Mouse (Mus musculus): Measurements from ENCODE around the gene Bdkrb2. TPM values are rescaled to one million over a fixed set of nuclear protein-coding genes. Genes with fewer than 3 reads are reported as not detected.

Bdkrb2 gene
- polyA plus RNA-seq, 1 experiment from 2014 or later = 3.5 TPM

- H3K27ac ChIP-seq = no peak overlapping the region
- no peak for ATAC-seq (ENCODE audit: insufficient read depth, low FRiP score, low read depth)
- H3K27me3 ChIP-seq (replicated peaks) = no peaks in the 10 kb centered on the region
- no peaks in the 10 kb centered on the region for H3K9me3 ChIP-seq
- H3K36me3 ChIP-seq = no peaks in the 10 kb centered on the region
- WGBS = 68% methylated on average over 10 of the region's 10 CpGs
- H3K9ac ChIP-seq = no peak overlapping the region
- no peak overlapping the region for H3K4me3 ChIP-seq (replicated peaks)
- peaks cover 12% of the 10 kb centered on the region; the same call in 1 of the 2 replicates for H3K4me1 ChIP-seq
- no peak overlapping the region for H3K4me2 ChIP-seq
Observed at GRCm38 (mm10) chr12:105598503-105598902, 35.5 kb downstream of the Bdkrb2 start.

GRCm38 (mm10) chr12:105599098-105599497 is 36.1 kb downstream of the Bdkrb2 start:
- 45% methylated on average over 5 of the region's 5 CpGs for WGBS
- H3K4me3 ChIP-seq (replicated peaks) = no peak overlapping the region
- no peak for ATAC-seq (ENCODE audit: insufficient read depth, low FRiP score, low read depth)
- H3K9me3 ChIP-seq = no peaks in the 10 kb centered on the region
- H3K36me3 ChIP-seq = no peaks in the 10 kb centered on the region
- no peak overlapping the region for H3K9ac ChIP-seq
- no peaks in the 10 kb centered on the region for H3K27me3 ChIP-seq (replicated peaks)
- no peak overlapping the region for H3K27ac ChIP-seq
- no peak overlapping the region for H3K4me2 ChIP-seq
- peaks cover 12% of the 10 kb centered on the region; the same call in 1 of the 2 replicates for H3K4me1 ChIP-seq

- Histone ChIP-seq H3K27me3 (replicated peaks) (no peaks in the 10 kb centered on the region), H3K36me3 (no peaks in the 10 kb centered on the region), H3K9ac (no peak overlapping the region), H3K4me1 (peaks cover 15% of the 10 kb centered on the region; the same call in 1 of the 2 replicates), H3K27ac (no peak overlapping the region), H3K9me3 (no peaks in the 10 kb centered on the region), H3K4me3 (replicated peaks) (no peak overlapping the region), H3K4me2 (no peak overlapping the region)
- 56% methylated on average over 6 of the region's 6 CpGs for WGBS
- ATAC-seq (ENCODE audit: insufficient read depth, low FRiP score, low read depth) = no peak
Observed at GRCm38 (mm10) chr12:105601586-105601985, 38.6 kb downstream of the Bdkrb2 start.

DNA sequence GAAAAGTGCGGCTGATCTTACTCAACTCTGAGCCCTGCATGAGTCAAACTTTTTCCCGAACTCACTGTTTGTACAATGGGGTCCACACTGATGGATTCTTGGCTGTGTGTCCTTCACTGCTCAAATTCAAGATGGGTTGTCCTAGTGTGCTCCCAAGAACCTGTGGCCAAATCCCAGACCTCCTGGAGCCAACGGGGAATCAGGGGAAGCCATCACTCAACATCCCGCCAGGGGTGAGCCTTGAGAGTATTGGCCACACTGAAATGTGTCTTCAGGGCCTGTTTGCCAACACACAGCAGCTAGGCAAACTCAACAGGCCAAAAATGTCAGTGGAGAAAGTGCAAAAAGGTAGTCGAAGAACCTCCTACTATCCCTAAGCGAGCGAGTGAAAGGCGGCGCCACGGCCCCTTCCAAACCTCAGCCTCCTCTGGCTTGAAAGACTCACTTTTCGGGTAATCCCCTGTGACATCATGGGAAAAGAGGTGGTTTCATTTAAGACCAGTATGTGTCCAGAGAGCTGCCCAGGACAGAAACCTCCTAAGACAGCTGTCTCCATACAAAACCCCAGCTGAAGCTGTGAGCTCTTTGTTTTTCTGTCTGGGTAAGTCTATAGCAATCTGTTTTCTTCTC is 39.7 kb downstream of the Bdkrb2 start, which contains the start of gene Bdkrb1:
Bdkrb1 (plus strand) TSS at position 505 of the 630 bp plus-strand sequence.
- no peak within 1 kb of the TSS for H3K27ac ChIP-seq
- no peaks in the 10 kb centered on the region for H3K36me3 ChIP-seq
- ATAC-seq (ENCODE audit: insufficient read depth, low FRiP score, low read depth) = no peak
- no peak within 1 kb of the TSS for H3K9ac ChIP-seq
- 72% methylated on average over 11 of the region's 11 CpGs for WGBS
- H3K4me1 ChIP-seq = peaks cover 15% of the 10 kb centered on the region; the same call in 1 of the 2 replicates
- no peaks in the 10 kb centered on the region for H3K9me3 ChIP-seq
- H3K4me2 ChIP-seq = no peak within 1 kb of the TSS
- H3K4me3 ChIP-seq (replicated peaks) = no peak within 1 kb of the TSS
- no peaks in the 10 kb centered on the region for H3K27me3 ChIP-seq (replicated peaks)

- H3K4me3 ChIP-seq (replicated peaks) = no peak overlapping the region
- H3K27ac ChIP-seq = no peak overlapping the region
- WGBS = 76% methylated on average over 11 of the region's 11 CpGs
- H3K4me1 ChIP-seq = peaks cover 9% of the 10 kb centered on the region; the same call in 1 of the 2 replicates
- H3K9ac ChIP-seq = no peak overlapping the region
- H3K27me3 ChIP-seq (replicated peaks) = no peaks in the 10 kb centered on the region
- H3K4me2 ChIP-seq = no peak overlapping the region
- no peak for ATAC-seq (ENCODE audit: insufficient read depth, low FRiP score, low read depth)
- H3K9me3 ChIP-seq = no peaks in the 10 kb centered on the region
- H3K36me3 ChIP-seq = no peaks in the 10 kb centered on the region
Observed at GRCm38 (mm10) chr12:105603904-105604303, 40.9 kb downstream of the Bdkrb2 start.

- Histone ChIP-seq H3K9ac (no peak overlapping the region), H3K4me1 (peaks cover 4% of the 10 kb centered on the region; the same call in 1 of the 2 replicates), H3K4me2 (no peak overlapping the region), H3K27ac (no peak overlapping the region), H3K9me3 (no peaks in the 10 kb centered on the region), H3K4me3 (replicated peaks) (no peak overlapping the region), H3K27me3 (replicated peaks) (no peaks in the 10 kb centered on the region), H3K36me3 (no peaks in the 10 kb centered on the region)
- no peak for ATAC-seq (ENCODE audit: insufficient read depth, low FRiP score, low read depth)
- WGBS = 30% methylated on average over 8 of the region's 8 CpGs
Observed at GRCm38 (mm10) chr12:105605212-105605611, 42.2 kb downstream of the Bdkrb2 start.

GRCm38 (mm10) chr12:105606881-105607280 is 43.9 kb downstream of the Bdkrb2 start:
- H3K9ac ChIP-seq = no peak overlapping the region
- no peak overlapping the region for H3K27ac ChIP-seq
- WGBS = 75% methylated on average over 4 of the region's 4 CpGs
- no peak overlapping the region for H3K4me3 ChIP-seq (replicated peaks)
- peaks cover 4% of the 10 kb centered on the region; the same call in 1 of the 2 replicates for H3K4me1 ChIP-seq
- no peaks in the 10 kb centered on the region for H3K27me3 ChIP-seq (replicated peaks)
- ATAC-seq (ENCODE audit: insufficient read depth, low FRiP score, low read depth) = no peak
- H3K9me3 ChIP-seq = no peaks in the 10 kb centered on the region
- H3K4me2 ChIP-seq = no peak overlapping the region
- no peaks in the 10 kb centered on the region for H3K36me3 ChIP-seq

- H3K27ac ChIP-seq = no peak overlapping the region
- 77% methylated on average over 2 of the region's 2 CpGs for WGBS
Observed at GRCm38 (mm10) chr12:105611045-105611444, 48.0 kb downstream of the Bdkrb2 start.

GRCm38 (mm10) chr12:105611748-105612147 is 48.7 kb downstream of the Bdkrb2 start:
- H3K27ac ChIP-seq = no peak overlapping the region
- no peaks in the 10 kb centered on the region for H3K4me1 ChIP-seq
- peaks cover 5% of the 10 kb centered on the region; the same call in 1 of the 2 replicates for H3K36me3 ChIP-seq
- no peak for ATAC-seq (ENCODE audit: insufficient read depth, low FRiP score, low read depth)
- no peak overlapping the region for H3K9ac ChIP-seq
- no peaks in the 10 kb centered on the region for H3K27me3 ChIP-seq (replicated peaks)
- H3K4me2 ChIP-seq = no peak overlapping the region
- no peaks in the 10 kb centered on the region for H3K9me3 ChIP-seq
- no peak overlapping the region for H3K4me3 ChIP-seq (replicated peaks)
- WGBS = 10% methylated on average over 7 of the region's 7 CpGs

More at GRCm38 (mm10) chr12:105611045-105611444, 48.0 kb downstream of the Bdkrb2 start:
- no peaks in the 10 kb centered on the region for H3K27me3 ChIP-seq (replicated peaks)
- no peak overlapping the region for H3K9ac ChIP-seq
- no peaks in the 10 kb centered on the region for H3K9me3 ChIP-seq
- no peak overlapping the region for H3K4me3 ChIP-seq (replicated peaks)
- no peak overlapping the region for H3K4me2 ChIP-seq
- H3K4me1 ChIP-seq = no peaks in the 10 kb centered on the region
- H3K36me3 ChIP-seq = peaks cover 5% of the 10 kb centered on the region; the same call in 1 of the 2 replicates
- ATAC-seq (ENCODE audit: insufficient read depth, low FRiP score, low read depth) = no peak

DNA sequence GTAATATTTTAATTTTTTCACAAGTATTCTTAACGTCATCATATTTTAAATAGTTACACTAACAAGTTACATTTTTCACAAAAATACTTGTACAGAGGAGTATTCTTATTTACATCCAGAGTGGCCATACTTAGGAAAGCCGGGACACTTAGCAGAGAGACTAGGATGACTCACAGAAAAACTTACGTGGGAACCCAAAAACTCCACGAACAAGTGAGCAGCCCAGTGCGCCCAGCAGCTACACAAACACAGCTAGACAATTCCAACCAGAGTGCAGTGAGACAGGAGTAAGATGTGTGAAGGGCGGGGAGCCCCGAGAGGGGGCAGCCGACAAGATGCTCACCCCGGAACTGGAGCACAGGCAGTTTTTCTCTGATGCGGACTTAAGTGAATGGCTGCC is 50.5 kb downstream of the Bdkrb2 start:
- H3K27ac ChIP-seq = no peak overlapping the region
- no peaks in the 10 kb centered on the region for H3K27me3 ChIP-seq (replicated peaks)
- peaks cover 14% of the 10 kb centered on the region for H3K36me3 ChIP-seq
- H3K9ac ChIP-seq = no peak overlapping the region
- WGBS = 84% methylated on average over 10 of the region's 10 CpGs
- no peaks in the 10 kb centered on the region for H3K9me3 ChIP-seq
- H3K4me3 ChIP-seq (replicated peaks) = no peak overlapping the region
- H3K4me1 ChIP-seq = no peaks in the 10 kb centered on the region
- no peak overlapping the region for H3K4me2 ChIP-seq
- no peak for ATAC-seq (ENCODE audit: insufficient read depth, low FRiP score, low read depth)

DNA sequence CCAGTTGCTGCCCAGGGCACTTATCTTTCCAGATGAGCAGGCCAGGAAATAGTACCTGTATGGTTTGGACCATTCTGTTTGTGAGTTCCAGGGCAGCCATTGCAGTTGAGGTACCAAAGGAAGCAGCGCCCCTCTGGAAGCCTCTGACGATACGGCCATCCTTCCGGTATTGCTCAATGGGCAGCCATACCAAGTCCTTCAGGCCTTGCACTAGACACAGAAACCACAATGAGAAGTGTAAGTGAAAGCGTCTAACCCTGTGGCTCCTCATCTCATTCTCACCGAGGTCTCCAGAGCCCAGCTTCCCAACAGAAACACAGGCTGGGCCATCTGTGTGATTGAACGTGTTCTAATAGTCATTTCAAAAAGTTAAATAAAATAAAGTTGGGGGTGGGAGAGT is 59.0 kb downstream of the Bdkrb2 start:
- Histone ChIP-seq H3K9me3 (no peaks in the 10 kb centered on the region), H3K27ac (no peak overlapping the region), H3K36me3 (peaks cover 42% of the 10 kb centered on the region), H3K4me3 (replicated peaks) (no peak overlapping the region), H3K9ac (no peak overlapping the region), H3K4me1 (no peaks in the 10 kb centered on the region), H3K27me3 (replicated peaks) (no peaks in the 10 kb centered on the region), H3K4me2 (no peak overlapping the region)
- ATAC-seq (ENCODE audit: insufficient read depth, low FRiP score, low read depth) = no peak
- WGBS = 93% methylated on average over 7 of the region's 7 CpGs

DNA sequence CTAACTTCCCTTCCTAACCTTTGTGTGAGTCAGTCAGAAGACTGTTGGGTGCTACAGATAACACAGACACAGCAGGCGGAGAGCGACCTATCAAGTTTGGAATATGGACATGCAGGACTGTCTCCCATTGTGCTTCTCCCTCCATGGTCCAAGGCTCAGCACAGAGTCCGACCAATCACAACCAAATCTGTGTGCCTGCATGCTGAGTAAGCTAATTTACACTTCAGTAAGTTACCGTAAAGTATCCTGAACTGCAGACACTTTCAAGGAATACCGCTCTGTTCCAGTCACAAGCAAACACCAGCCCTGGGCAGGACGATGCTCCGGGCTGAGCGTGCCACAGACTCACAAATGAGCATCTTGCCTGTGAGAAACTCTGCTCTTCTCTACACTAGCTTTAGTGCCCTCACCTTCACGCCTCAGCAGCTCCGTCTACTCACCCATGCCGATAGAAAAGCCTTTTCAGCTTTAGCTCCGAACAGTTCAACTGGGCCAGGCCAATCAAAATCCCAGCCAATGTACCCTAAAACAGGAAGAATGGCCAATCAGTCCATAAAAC is 60.0 kb downstream of the Bdkrb2 start:
- no peak for ATAC-seq (ENCODE audit: insufficient read depth, low FRiP score, low read depth)

More for the DNA sequence above, 60.0 kb downstream of the Bdkrb2 start:
- H3K4me2 ChIP-seq = no peak overlapping the region
- H3K4me3 ChIP-seq (replicated peaks) = no peak overlapping the region
- no peak overlapping the region for H3K9ac ChIP-seq
- peaks cover 45% of the 10 kb centered on the region for H3K36me3 ChIP-seq
- no peaks in the 10 kb centered on the region for H3K27me3 ChIP-seq (replicated peaks)
- no peaks in the 10 kb centered on the region for H3K9me3 ChIP-seq
- H3K4me1 ChIP-seq = no peaks in the 10 kb centered on the region
- 93% methylated on average over 12 of the region's 12 CpGs for WGBS
- H3K27ac ChIP-seq = no peak overlapping the region

Measured in stomach, embryonic 15.5 days (tissue).